Mouse (Mus musculus) kidney, embryonic 16.5 days (tissue): ENCODE results near the gene 2210407C18Rik. TPM values are rescaled to one million over a fixed set of nuclear protein-coding genes. Genes with fewer than 3 reads are reported as not detected.

ENCODE experiments used
- ATAC-seq: fragments of 200-750 bp; cut with Nextera tagmentation; 2 replicates; pipeline ENCODE4 v1.8.0; 2017; ENCODE audit warnings: moderate TSS enrichment; ENCODE audit not compliant: low FRiP score, low TSS enrichment
- H3K27ac ChIP-seq: fragments of 300-500 bp; sonication (generic); 2 replicates; pipeline ENCODE4 v1.5.1; 2014; ENCODE audit warnings: low read length
- H3K27me3 ChIP-seq: fragments of 300-500 bp; sonication (generic); 2 replicates; pipeline ENCODE4 v1.6.1; 2014; ENCODE audit warnings: low read length, control low read depth, mixed read lengths; ENCODE audit not compliant: insufficient read depth
- H3K36me3 ChIP-seq: fragments of 300-500 bp; sonication (generic); 2 replicates; pipeline ENCODE4 v1.6.1; 2014; ENCODE audit warnings: low read length, control low read depth, mixed read lengths; ENCODE audit not compliant: insufficient read depth
- H3K4me1 ChIP-seq: fragments of 300-500 bp; sonication (generic); 2 replicates; pipeline ENCODE4 v1.6.1; 2014; ENCODE audit warnings: low read length, control low read depth, mixed read lengths; ENCODE audit not compliant: insufficient read depth
- H3K4me2 ChIP-seq: fragments of 300-500 bp; sonication (generic); replicated peaks from 2 replicates; pipeline ENCODE4 v1.6.1; 2014; ENCODE audit warnings: low read depth, low read length
- H3K4me3 ChIP-seq: fragments of 300-500 bp; sonication (generic); 2 replicates; pipeline ENCODE4 v1.5.1; 2014; ENCODE audit warnings: mild to moderate bottlenecking, low read length
- H3K9ac ChIP-seq: fragments of 300-500 bp; sonication (generic); replicated peaks from 2 replicates; pipeline ENCODE4 v1.6.1; 2014; ENCODE audit warnings: low read length
- H3K9me3 ChIP-seq: fragments of 300-500 bp; sonication (generic); 2 replicates; pipeline ENCODE4 v1.6.1; 2016; ENCODE audit warnings: low read length, control low read depth
- WGBS: fragments of 180-500 bp; shearing (Covaris S2); extraction: QIAGEN DNeasy Blood & Tissue Kit; methylation state at CpG from one replicate; pipeline ENCODE4 v1.1.7; 2014; 5-methylcytosine and 5-hydroxymethylcytosine counted together
- polyA plus RNA-seq: library from polyadenylated mRNA; unstranded; fragments of >200 nt; fragmentation: Nextera tagmentation; extraction: Ambion mirVana; gene quantifications from 2 replicates; pipeline ENCODE4 v1.2.1, GENCODE M21; 2015

Gene 2210407C18Rik
- polyA plus RNA-seq, 1 experiment from 2014 or later = not detected

DNA sequence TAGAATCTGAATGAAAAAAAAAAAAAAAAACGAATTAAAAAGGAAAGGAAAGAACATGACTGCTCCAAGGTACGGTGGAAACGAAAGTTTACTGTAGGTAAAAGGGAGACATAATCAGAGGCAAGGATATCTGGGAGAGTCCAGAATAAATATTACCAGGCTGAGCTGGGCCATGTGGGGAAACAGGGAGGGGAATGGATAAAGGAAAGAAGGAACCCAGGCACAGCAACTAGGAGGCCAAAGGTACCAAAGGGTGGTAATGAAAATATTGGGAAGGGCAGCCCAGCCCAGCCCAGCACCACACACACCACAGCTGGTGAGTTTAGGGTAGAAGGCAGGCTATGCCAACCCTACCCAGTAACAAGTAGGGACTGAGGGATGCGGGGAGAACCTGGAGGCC is 19.0 kb upstream of the 2210407C18Rik start:
- Histone ChIP-seq H3K4me3 (no peak overlapping the region), H3K9me3 (no peaks in the 10 kb centered on the region), H3K9ac (no peak overlapping the region), H3K4me2 (no peak overlapping the region), H3K27ac (no peak overlapping the region), H3K36me3 (no peaks in the 10 kb centered on the region), H3K27me3 (0 out of 2 replicates have a peak, but pooled peaks cover 7% of the 10 kb centered on the region), H3K4me1 (no peaks in the 10 kb centered on the region)
- ATAC-seq = no peak
- 68% methylated on average over 4 of the region's 4 CpGs for WGBS

DNA sequence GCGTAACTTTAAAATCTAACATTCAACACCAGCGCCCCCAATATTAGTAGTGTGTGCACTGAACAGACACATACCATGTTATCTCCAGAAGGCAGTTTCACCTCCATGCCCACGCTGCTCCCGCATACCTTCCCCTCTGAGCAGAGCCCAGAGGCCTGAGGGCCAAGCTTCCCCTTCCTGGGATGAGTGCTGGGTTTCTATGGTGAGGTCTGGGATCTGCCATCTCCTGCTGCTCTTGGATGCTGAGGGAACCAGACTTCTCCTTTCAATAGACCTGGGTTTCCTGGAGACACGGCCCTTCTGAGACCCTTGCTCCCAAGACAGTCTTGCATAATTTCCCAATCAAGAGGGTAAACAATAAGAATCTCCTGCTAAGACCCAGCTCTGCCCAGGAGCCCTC is 14.5 kb upstream of the 2210407C18Rik start, which contains the start of gene Olfr323:
Gene Olfr323 (minus strand): TSS at position 101 of the 400 bp plus-strand sequence.
- Histone ChIP-seq H3K9ac (no peak within 1 kb of the TSS), H3K27me3 (no peaks in the 10 kb centered on the region), H3K4me1 (no peaks in the 10 kb centered on the region), H3K4me3 (no peak within 1 kb of the TSS), H3K9me3 (no peaks in the 10 kb centered on the region), H3K4me2 (no peak within 1 kb of the TSS), H3K27ac (no peak within 1 kb of the TSS), H3K36me3 (no peaks in the 10 kb centered on the region)
- WGBS = 73% methylated on average over 5 of the region's 5 CpGs
- no peak for ATAC-seq

DNA sequence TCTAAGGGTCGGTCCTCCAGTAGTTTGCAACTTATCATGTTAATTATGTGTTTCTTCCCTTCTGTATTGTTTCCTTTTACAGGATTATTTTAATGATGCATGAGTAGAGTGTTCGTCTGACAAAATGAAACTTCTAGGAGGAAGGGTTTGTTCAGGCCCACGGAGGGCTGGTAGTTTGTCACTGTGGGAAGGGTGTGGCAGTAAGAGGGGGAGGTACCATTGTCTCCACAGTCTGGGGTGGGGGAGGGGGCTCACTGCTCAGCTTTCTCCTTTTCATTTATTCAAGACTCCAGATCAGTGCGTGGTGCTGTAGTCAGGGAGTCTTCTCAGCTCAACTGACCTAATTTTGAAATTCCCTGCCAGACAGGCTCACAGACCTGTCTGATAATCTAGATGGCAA is 10.3 kb upstream of the 2210407C18Rik start:
- Histone ChIP-seq H3K9ac (no peak overlapping the region), H3K27ac (no peak overlapping the region), H3K4me2 (no peak overlapping the region), H3K36me3 (no peaks in the 10 kb centered on the region), H3K4me3 (no peak overlapping the region), H3K9me3 (no peaks in the 10 kb centered on the region), H3K4me1 (no peaks in the 10 kb centered on the region), H3K27me3 (no peaks in the 10 kb centered on the region)
- 57% methylated on average over 4 of the region's 4 CpGs for WGBS
- ATAC-seq = no peak

DNA sequence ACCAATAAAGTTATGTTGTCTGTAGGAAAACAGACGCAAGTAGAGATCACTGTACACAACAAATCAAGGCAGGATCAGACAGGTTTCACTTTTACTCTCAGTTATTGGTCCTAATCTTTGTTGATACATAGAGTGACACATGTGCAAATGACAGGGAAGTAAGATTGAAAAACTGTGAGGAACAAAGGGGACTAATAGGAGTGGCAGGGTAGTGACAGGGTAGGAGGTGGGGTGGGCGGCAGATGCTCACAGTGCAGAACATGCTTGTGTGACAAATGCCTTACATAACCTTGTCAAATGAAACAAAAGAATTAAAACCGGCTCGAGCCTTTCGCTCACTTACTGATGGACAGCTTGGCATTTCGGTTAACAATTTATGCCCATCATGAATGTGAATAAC is 2.9 kb upstream of the 2210407C18Rik start:
- Histone ChIP-seq H3K9me3 (no peaks in the 10 kb centered on the region), H3K27me3 (no peaks in the 10 kb centered on the region), H3K4me2 (no peak overlapping the region), H3K36me3 (no peaks in the 10 kb centered on the region), H3K9ac (no peak overlapping the region), H3K27ac (no peak overlapping the region), H3K4me3 (no peak overlapping the region), H3K4me1 (no peaks in the 10 kb centered on the region)
- ATAC-seq = no peak
- 81% methylated on average over 6 of the region's 6 CpGs for WGBS

DNA sequence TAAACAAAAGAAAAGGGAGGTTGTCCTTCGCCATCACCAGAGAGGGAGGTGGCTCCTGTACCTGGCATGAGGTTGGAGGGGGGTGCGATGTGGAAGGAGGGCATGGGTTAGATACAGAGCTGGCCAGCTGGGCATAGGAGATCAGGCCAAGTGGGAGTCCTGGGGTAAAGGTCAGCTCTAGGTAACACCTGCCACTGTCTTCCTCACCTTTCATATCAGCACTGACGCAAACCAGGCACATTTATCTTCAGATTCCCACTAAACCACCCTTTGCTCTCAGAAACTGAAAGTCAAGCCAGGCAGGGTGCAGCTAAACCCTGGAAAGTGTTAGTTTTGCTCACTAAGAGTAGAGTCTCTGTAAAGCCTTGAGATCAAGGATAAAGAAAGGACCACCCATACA is 2.5 kb upstream of the 2210407C18Rik start:
- WGBS = 77% methylated on average over 3 of the region's 3 CpGs
- no peak for ATAC-seq
- Histone ChIP-seq H3K4me2 (no peak overlapping the region), H3K27ac (no peak overlapping the region), H3K4me1 (no peaks in the 10 kb centered on the region), H3K4me3 (no peak overlapping the region), H3K27me3 (no peaks in the 10 kb centered on the region), H3K9me3 (no peaks in the 10 kb centered on the region), H3K36me3 (no peaks in the 10 kb centered on the region), H3K9ac (no peak overlapping the region)

DNA sequence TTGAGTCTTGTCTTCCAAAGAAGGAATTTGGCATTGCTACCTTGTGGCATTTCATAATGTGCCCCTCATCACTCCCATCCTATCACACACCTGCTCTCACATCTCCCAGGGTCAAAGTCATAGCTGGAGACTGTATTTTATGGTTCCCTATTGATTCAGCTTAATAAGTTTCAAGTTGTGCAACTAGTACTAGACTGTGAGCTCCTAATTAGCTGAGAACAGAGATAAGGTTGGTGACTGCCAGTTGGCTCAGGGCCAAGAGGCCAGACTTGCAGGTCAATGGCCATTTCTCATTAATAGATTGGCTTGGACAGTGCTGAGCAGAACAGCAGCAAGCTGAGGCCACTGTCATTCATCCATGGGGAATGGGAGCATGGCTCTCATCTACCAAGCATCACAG is 1.3 kb downstream of the 2210407C18Rik start:
- Histone ChIP-seq H3K4me3 (no peak overlapping the region), H3K27ac (no peak overlapping the region), H3K9me3 (no peaks in the 10 kb centered on the region), H3K9ac (no peak overlapping the region), H3K4me2 (no peak overlapping the region), H3K27me3 (no peaks in the 10 kb centered on the region), H3K36me3 (no peaks in the 10 kb centered on the region), H3K4me1 (no peaks in the 10 kb centered on the region)
- no peak for ATAC-seq

DNA sequence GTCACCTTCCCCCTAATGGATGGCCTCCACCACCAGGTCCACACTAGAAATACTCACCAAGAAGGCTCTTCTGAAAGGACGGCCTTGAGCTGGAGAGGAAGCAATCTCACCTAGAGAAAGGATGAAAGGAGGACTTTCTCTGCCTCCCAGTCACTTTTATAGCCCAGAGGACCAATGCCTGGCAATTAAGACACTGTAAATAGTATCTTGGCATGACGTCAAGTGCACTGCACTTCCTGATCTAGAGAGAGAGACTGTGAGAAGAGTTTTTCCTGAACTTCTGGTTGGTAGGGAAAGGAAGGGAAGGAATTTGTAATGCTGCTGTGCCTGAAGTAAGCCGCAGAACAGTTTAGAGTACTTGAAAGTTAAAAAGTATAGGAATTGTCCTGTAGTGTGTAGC is 2.5 kb downstream of the 2210407C18Rik start:
- Histone ChIP-seq H3K9ac (no peak overlapping the region), H3K4me3 (no peak overlapping the region), H3K9me3 (no peaks in the 10 kb centered on the region), H3K27ac (no peak overlapping the region), H3K4me2 (no peak overlapping the region), H3K27me3 (no peaks in the 10 kb centered on the region), H3K36me3 (no peaks in the 10 kb centered on the region), H3K4me1 (no peaks in the 10 kb centered on the region)
- no peak for ATAC-seq
- WGBS = 49% methylated on average over 3 of the region's 3 CpGs

DNA sequence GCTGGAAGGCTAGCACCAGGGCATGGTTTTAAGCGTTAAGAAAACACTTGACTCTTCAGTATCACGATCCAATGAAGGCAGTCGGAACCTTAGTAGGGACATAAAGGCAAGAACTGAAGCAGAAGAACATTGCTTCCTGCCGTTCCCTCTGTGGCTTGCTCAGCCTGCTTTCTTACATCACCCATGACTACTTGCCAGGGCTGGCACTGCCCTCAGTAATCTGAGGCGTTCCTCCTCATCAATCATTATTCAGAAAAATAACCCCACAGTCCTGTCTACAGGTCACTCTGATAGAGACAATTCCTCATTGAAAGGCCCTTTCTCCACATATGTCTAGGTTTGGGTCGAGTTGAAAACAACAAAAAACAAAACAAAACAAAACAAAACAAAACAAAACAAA is 8.8 kb downstream of the 2210407C18Rik start:
- Histone ChIP-seq H3K4me1 (no peaks in the 10 kb centered on the region), H3K4me2 (no peak overlapping the region), H3K9me3 (no peaks in the 10 kb centered on the region), H3K9ac (no peak overlapping the region), H3K4me3 (no peak overlapping the region), H3K27ac (no peak overlapping the region), H3K27me3 (no peaks in the 10 kb centered on the region), H3K36me3 (no peaks in the 10 kb centered on the region)
- 71% methylated on average over 6 of the region's 6 CpGs for WGBS
- ATAC-seq = no peak

DNA sequence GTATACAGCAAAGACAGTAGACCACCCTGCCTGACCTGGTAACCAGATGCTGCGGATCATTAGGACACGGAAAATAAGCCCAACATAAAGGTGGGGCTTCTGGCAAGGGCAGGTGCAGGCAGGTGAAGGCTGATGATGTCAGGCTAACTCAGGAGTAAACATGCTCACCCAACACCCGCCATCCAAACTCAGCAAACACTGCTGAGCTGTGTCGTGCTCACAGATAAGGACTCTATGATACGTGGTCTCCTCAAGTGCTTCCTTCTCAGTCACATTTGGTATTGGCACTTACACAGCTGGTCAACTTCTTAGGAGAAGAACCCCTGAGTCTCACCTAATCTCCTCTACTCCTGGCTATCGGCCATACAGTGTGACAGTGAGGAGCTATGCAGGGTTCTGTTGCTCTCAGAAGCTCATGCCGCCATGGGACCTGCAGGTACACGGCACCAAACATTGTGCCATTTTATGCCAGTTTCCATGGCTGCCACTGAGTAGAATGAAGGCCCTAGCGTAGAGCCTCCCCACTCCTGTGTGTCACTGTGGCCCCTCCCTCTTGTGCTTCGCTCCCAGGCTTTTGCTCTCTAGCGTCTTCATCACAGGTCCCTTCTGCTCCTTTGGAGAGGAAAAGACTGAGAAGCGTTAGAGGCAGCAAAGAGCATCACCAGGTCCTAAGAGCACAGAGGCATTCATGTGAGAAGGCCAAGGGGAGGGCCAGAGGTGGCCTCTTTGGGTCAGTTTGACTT is 9.5 kb downstream of the 2210407C18Rik start:
- 92% methylated on average over 12 of the region's 12 CpGs for WGBS
- no peak for ATAC-seq

DNA sequence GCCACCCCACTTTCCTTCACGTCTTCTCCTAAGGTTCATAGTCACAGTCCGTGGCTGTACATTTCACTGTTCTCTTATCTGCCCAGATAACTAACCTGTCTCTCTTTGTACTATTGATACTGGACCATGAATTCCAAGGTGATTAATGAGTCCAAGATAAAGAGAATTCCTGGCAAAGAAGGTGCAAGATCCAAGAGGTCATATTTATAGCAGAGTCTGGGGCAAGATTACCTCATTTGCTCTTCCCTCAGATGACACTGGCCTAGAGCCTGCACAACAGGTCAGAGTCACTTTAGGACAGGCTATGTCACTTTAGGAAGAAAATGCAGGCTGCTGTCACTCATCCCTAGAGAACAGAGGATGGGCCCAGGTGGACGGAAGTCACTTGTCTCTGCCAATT is 10.6 kb downstream of the 2210407C18Rik start:
- no peak for ATAC-seq
- 81% methylated on average over 3 of the region's 3 CpGs for WGBS
- H3K4me1 ChIP-seq = no peaks in the 10 kb centered on the region
- H3K36me3 ChIP-seq = no peaks in the 10 kb centered on the region
- no peak overlapping the region for H3K9ac ChIP-seq
- H3K27me3 ChIP-seq = no peaks in the 10 kb centered on the region
- H3K27ac ChIP-seq = no peak overlapping the region
- H3K9me3 ChIP-seq = no peaks in the 10 kb centered on the region
- H3K4me3 ChIP-seq = no peak overlapping the region
- no peak overlapping the region for H3K4me2 ChIP-seq

More for the DNA sequence above, 9.5 kb downstream of the 2210407C18Rik start:
- Histone ChIP-seq H3K9me3 (no peaks in the 10 kb centered on the region), H3K4me1 (no peaks in the 10 kb centered on the region), H3K4me3 (no peak overlapping the region), H3K27ac (no peak overlapping the region), H3K27me3 (no peaks in the 10 kb centered on the region), H3K36me3 (no peaks in the 10 kb centered on the region), H3K4me2 (no peak overlapping the region), H3K9ac (no peak overlapping the region)
